Mouse (Mus musculus): ENCODE results near the gene Lhfp. TPM values are rescaled to one million over a fixed set of nuclear protein-coding genes. Genes with fewer than 3 reads are reported as not detected.

The Lhfp gene
- polyA plus RNA-seq, 1 experiment from 2014 or later, result 4.5 TPM

GRCm38 (mm10) chr3:53016436-53017340 is 24.6 kb upstream of the Lhfp start, which contains the start of gene Cog6:
Cog6 (minus strand) TSS chr3:53017237.
- Histone ChIP-seq H3K4me3 (replicated peaks) (peak within 1 kb of the TSS; percentile 73), H3K27me3 (no peaks in the 10 kb centered on the region), H3K4me1 (replicated peaks) (peaks cover 10% of the 10 kb centered on the region), H3K9me3 (replicated peaks) (no peaks in the 10 kb centered on the region), H3K9ac (peak within 1 kb of the TSS; percentile 83), H3K36me3 (peaks cover 14% of the 10 kb centered on the region), H3K4me2 (peak within 1 kb of the TSS; percentile 87), H3K27ac (peak within 1 kb of the TSS; percentile 73)
- WGBS (ENCODE audit: insufficient replicate concordance), result 4% methylated on average over 53 of the region's 53 CpGs
- peak; percentile 78 for DNase-seq
- peak; percentile 95 for ATAC-seq (ENCODE audit: low read depth)

- no peaks in the 10 kb centered on the region for H3K36me3 ChIP-seq
- DNase-seq (no peak), ATAC-seq (ENCODE audit: low read depth) (no peak)
- no peak overlapping the region for H3K4me3 ChIP-seq (replicated peaks)
- H3K9ac ChIP-seq, result no peak overlapping the region
- H3K4me1 ChIP-seq (replicated peaks), result peaks cover 2% of the 10 kb centered on the region
- WGBS (ENCODE audit: insufficient replicate concordance), result 48% methylated on average over 4 of the region's 4 CpGs
- H3K9me3 ChIP-seq (replicated peaks), result no peaks in the 10 kb centered on the region
- H3K4me2 ChIP-seq, result no peak overlapping the region
- no peaks in the 10 kb centered on the region for H3K27me3 ChIP-seq
- no peak overlapping the region for H3K27ac ChIP-seq
These were observed 14.0 kb upstream of the Lhfp start for GRCm38 (mm10) chr3:53027333-53027732.

- Histone ChIP-seq H3K4me1 (replicated peaks) (peaks cover 6% of the 10 kb centered on the region), H3K27ac (no peak overlapping the region), H3K36me3 (no peaks in the 10 kb centered on the region), H3K4me3 (replicated peaks) (no peak overlapping the region), H3K27me3 (no peaks in the 10 kb centered on the region), H3K9me3 (replicated peaks) (no peaks in the 10 kb centered on the region), H3K9ac (no peak overlapping the region), H3K4me2 (no peak overlapping the region)
- 17% methylated on average over 7 of the region's 7 CpGs for WGBS (ENCODE audit: insufficient replicate concordance)
- DNase-seq (peak; percentile 26), ATAC-seq (ENCODE audit: low read depth) (no peak)
These were observed 12.3 kb upstream of the Lhfp start for GRCm38 (mm10) chr3:53029046-53029445.

- H3K4me1 ChIP-seq (replicated peaks), result peaks cover 6% of the 10 kb centered on the region
- no peaks in the 10 kb centered on the region for H3K9me3 ChIP-seq (replicated peaks)
- no peak overlapping the region for H3K27ac ChIP-seq
- no peak overlapping the region for H3K4me2 ChIP-seq
- H3K27me3 ChIP-seq, result no peaks in the 10 kb centered on the region
- H3K4me3 ChIP-seq (replicated peaks), result no peak overlapping the region
- DNase-seq (no peak), ATAC-seq (ENCODE audit: low read depth) (no peak)
- H3K9ac ChIP-seq, result no peak overlapping the region
- no peaks in the 10 kb centered on the region for H3K36me3 ChIP-seq
- WGBS (ENCODE audit: insufficient replicate concordance), result 24% methylated on average over 6 of the region's 6 CpGs
These were observed 9.7 kb upstream of the Lhfp start for GRCm38 (mm10) chr3:53031586-53031985.

- DNase-seq (no peak), ATAC-seq (ENCODE audit: low read depth) (no peak)
- Histone ChIP-seq H3K27me3 (no peaks in the 10 kb centered on the region), H3K4me2 (no peak overlapping the region), H3K9me3 (replicated peaks) (no peaks in the 10 kb centered on the region), H3K4me3 (replicated peaks) (no peak overlapping the region), H3K4me1 (replicated peaks) (peaks cover 6% of the 10 kb centered on the region), H3K36me3 (no peaks in the 10 kb centered on the region), H3K27ac (no peak overlapping the region), H3K9ac (no peak overlapping the region)
- WGBS (ENCODE audit: insufficient replicate concordance), result 14% methylated on average over 5 of the region's 5 CpGs
These were observed 8.9 kb upstream of the Lhfp start for GRCm38 (mm10) chr3:53032432-53032831.

GRCm38 (mm10) chr3:53033448-53033847 is 7.9 kb upstream of the Lhfp start:
- H3K36me3 ChIP-seq, result no peaks in the 10 kb centered on the region
- H3K9ac ChIP-seq, result no peak overlapping the region
- H3K27ac ChIP-seq, result no peak overlapping the region
- DNase-seq (no peak), ATAC-seq (ENCODE audit: low read depth) (no peak)
- no peak overlapping the region for H3K4me2 ChIP-seq
- 14% methylated on average over 3 of the region's 3 CpGs for WGBS (ENCODE audit: insufficient replicate concordance)
- H3K27me3 ChIP-seq, result peaks cover 6% of the 10 kb centered on the region; the same call in 1 of the 2 replicates
- no peaks in the 10 kb centered on the region for H3K9me3 ChIP-seq (replicated peaks)
- no peak overlapping the region for H3K4me3 ChIP-seq (replicated peaks)
- peaks cover 6% of the 10 kb centered on the region for H3K4me1 ChIP-seq (replicated peaks)

- Histone ChIP-seq H3K4me2 (no peak overlapping the region), H3K27me3 (peaks cover 33% of the 10 kb centered on the region), H3K9ac (no peak overlapping the region), H3K4me1 (replicated peaks) (peaks cover 7% of the 10 kb centered on the region), H3K27ac (no peak overlapping the region), H3K36me3 (no peaks in the 10 kb centered on the region), H3K4me3 (replicated peaks) (no peak overlapping the region), H3K9me3 (replicated peaks) (no peaks in the 10 kb centered on the region)
- WGBS (ENCODE audit: insufficient replicate concordance), result 57% methylated on average over 5 of the region's 5 CpGs
- ATAC-seq (ENCODE audit: low read depth) (no peak), DNase-seq (no peak)
These were observed 5.3 kb upstream of the Lhfp start for GRCm38 (mm10) chr3:53036076-53036475.

GRCm38 (mm10) chr3:53036941-53037340 is 4.4 kb upstream of the Lhfp start:
- DNase-seq (no peak), ATAC-seq (ENCODE audit: low read depth) (no peak)
- 61% methylated on average over 7 of the region's 7 CpGs for WGBS (ENCODE audit: insufficient replicate concordance)
- Histone ChIP-seq H3K9me3 (replicated peaks) (no peaks in the 10 kb centered on the region), H3K27me3 (peaks cover 41% of the 10 kb centered on the region), H3K4me2 (no peak overlapping the region), H3K4me1 (replicated peaks) (peaks cover 9% of the 10 kb centered on the region), H3K9ac (no peak overlapping the region), H3K4me3 (replicated peaks) (no peak overlapping the region), H3K27ac (no peak overlapping the region), H3K36me3 (no peaks in the 10 kb centered on the region)

- peaks cover 61% of the 10 kb centered on the region for H3K27me3 ChIP-seq
These were observed 2.4 kb upstream of the Lhfp start for GRCm38 (mm10) chr3:53038913-53039312.

GRCm38 (mm10) chr3:53039746-53040145 is 1.6 kb upstream of the Lhfp start:
- 50% methylated on average over 8 of the region's 8 CpGs for WGBS (ENCODE audit: insufficient replicate concordance)
- no peak for ATAC-seq (ENCODE audit: low read depth)
- Histone ChIP-seq H3K27me3 (peaks cover 61% of the 10 kb centered on the region), H3K36me3 (no peaks in the 10 kb centered on the region), H3K4me3 (replicated peaks) (no peak overlapping the region), H3K9me3 (replicated peaks) (no peaks in the 10 kb centered on the region), H3K27ac (no peak overlapping the region), H3K4me1 (replicated peaks) (peaks cover 3% of the 10 kb centered on the region; the same call in 1 of the 2 replicates), H3K4me2 (no peak overlapping the region), H3K9ac (no peak overlapping the region)
- DNase-seq, result no peak

More at GRCm38 (mm10) chr3:53038913-53039312, 2.4 kb upstream of the Lhfp start:
- no peaks in the 10 kb centered on the region for H3K36me3 ChIP-seq
- H3K9ac ChIP-seq, result no peak overlapping the region
- no peak overlapping the region for H3K4me3 ChIP-seq (replicated peaks)
- ATAC-seq (ENCODE audit: low read depth) (no peak), DNase-seq (no peak)
- no peaks in the 10 kb centered on the region for H3K9me3 ChIP-seq (replicated peaks)
- H3K27ac ChIP-seq, result no peak overlapping the region
- peaks cover 3% of the 10 kb centered on the region; the same call in 1 of the 2 replicates for H3K4me1 ChIP-seq (replicated peaks)
- WGBS (ENCODE audit: insufficient replicate concordance), result 57% methylated on average over 5 of the region's 5 CpGs
- no peak overlapping the region for H3K4me2 ChIP-seq

- peaks cover 64% of the 10 kb centered on the region for H3K27me3 ChIP-seq
- no peak for ATAC-seq (ENCODE audit: low read depth)
- H3K9ac ChIP-seq, result 0 out of 2 replicates have a peak overlapping the region, but pooled peaks have one; percentile 2
- no peak overlapping the region for H3K27ac ChIP-seq
- 10% methylated on average over 17 of the region's 17 CpGs for WGBS (ENCODE audit: insufficient replicate concordance)
- H3K4me2 ChIP-seq, result peak overlapping the region; percentile 66
- peaks cover 3% of the 10 kb centered on the region; the same call in 1 of the 2 replicates for H3K4me1 ChIP-seq (replicated peaks)
- peak overlapping the region; percentile 52 for H3K4me3 ChIP-seq (replicated peaks)
- no peaks in the 10 kb centered on the region for H3K9me3 ChIP-seq (replicated peaks)
- DNase-seq, result no peak
- no peaks in the 10 kb centered on the region for H3K36me3 ChIP-seq
These were observed 526 bp upstream of the Lhfp start for GRCm38 (mm10) chr3:53040593-53041410.
